Mouse (Mus musculus) CH12.LX (cell line): ENCODE data around the gene Creb5.

Source experiments
- CTCF ChIP-seq, 2 experiments: IDR thresholded peaks in 1 of 2; conservative IDR thresholded peaks in 1 of 2; 2 replicates each; pipeline ENCODE4 v1.5.1; 2011 to 2012; ENCODE audit warnings: low read depth in 2 of 2, low read length in 2 of 2, improper control_type of control experiment in 1 of 2, inconsistent platforms in 1 of 2, mild to moderate bottlenecking in 1 of 2, moderate library complexity in 1 of 2
- E2F4 ChIP-seq: IDR thresholded peaks from 2 replicates; pipeline ENCODE4 v1.6.1; 2011; ENCODE audit warnings: low read depth, low read length, improper control_type of control experiment; ENCODE audit not compliant: insufficient replicate concordance
- POLR2A ChIP-seq: IDR thresholded peaks from 2 replicates; pipeline ENCODE4 v1.6.1; 2011; ENCODE audit warnings: low read depth, mild to moderate bottlenecking, improper control_type of control experiment, low read length
- POLR2AphosphoS2 ChIP-seq: IDR thresholded peaks from 2 replicates; pipeline ENCODE4 v1.6.1; 2011; ENCODE audit warnings: low read depth, low read length, improper control_type of control experiment

DNA sequence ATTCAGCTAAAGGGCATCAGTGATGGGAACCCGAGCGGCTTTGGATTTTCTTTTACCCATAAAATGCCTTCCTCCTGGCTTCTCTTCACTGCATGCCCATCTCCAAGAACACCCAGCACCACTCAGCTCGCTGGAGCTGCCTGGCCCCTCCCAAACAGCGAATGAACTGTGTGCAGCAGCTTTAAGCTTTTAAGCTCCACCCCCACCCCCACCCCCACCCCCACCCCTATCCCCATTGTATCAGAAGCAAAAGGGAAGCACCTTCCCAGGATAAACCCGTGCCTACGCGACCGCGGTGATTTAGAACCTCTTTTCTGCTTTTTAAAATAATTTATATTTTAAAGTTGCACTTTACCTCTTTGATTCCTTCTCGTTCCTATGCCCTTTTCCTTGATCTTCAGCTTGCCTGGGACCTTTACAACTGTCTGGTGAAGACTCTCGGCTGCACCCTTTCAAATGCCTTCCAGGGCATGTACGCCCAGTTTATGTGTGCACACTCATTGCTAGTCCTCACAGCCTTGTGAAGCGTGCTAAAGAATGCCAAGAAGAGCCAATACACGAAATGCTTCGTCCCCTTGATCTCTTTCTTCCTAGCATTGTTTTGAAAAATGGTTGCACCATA is 411.2 kb downstream of the Creb5 start:
- no peak for TF ChIP-seq E2F4
- TF ChIP-seq CTCF (conservative IDR thresholded peaks at IDR 0.05 in 1 of 2, IDR thresholded peaks at IDR 0.05 in 1 of 2; ENCODE audit: low read depth in 2 of 2, low read length in 2 of 2) = no peak
- TF ChIP-seq POLR2AphosphoS2 = no peak
- TF ChIP-seq POLR2A = no peak
